Mouse (Mus musculus) intestine, embryonic 14.5 days (tissue): Measurements from ENCODE around the gene Lrba. TPM values are rescaled to one million over a fixed set of nuclear protein-coding genes. Genes with fewer than 3 reads are reported as not detected.
A peak's percentile ranks its signal among the peaks of the same experiment; 100 is the strongest.

Experiments used
- ATAC-seq: fragments of 200-750 bp; cut with Nextera tagmentation; replicated peaks from 2 replicates; pipeline ENCODE4 v1.8.0; 2017; ENCODE audit warnings: low read depth, moderate number of reproducible peaks, moderate TSS enrichment, moderate library complexity; ENCODE audit not compliant: low FRiP score, low TSS enrichment
- DNase-seq: peaks from one replicate; pipeline ENCODE4 v3.0.0-alpha.2; 2018; ENCODE audit warnings: low spot score
- H3K27ac ChIP-seq: fragments of 300-500 bp; sonication (generic); 2 replicates; pipeline ENCODE4 v1.5.1; 2014; ENCODE audit warnings: low read depth, mild to moderate bottlenecking, control low read depth
- H3K27me3 ChIP-seq: fragments of 300-500 bp; sonication (generic); replicated peaks from 2 replicates; pipeline ENCODE4 v1.6.1; 2014; ENCODE audit warnings: low read length, control low read depth; ENCODE audit not compliant: control insufficient read depth, insufficient read depth
- H3K36me3 ChIP-seq: fragments of 300-500 bp; sonication (generic); 2 replicates; pipeline ENCODE4 v1.6.1; 2014; ENCODE audit warnings: low read length, control low read depth; ENCODE audit not compliant: control insufficient read depth, insufficient read depth
- H3K4me1 ChIP-seq: fragments of 300-500 bp; sonication (generic); replicated peaks from 2 replicates; pipeline ENCODE4 v1.6.1; 2014; ENCODE audit warnings: low read length, control low read depth, mixed read lengths; ENCODE audit not compliant: control insufficient read depth, insufficient read depth
- H3K4me2 ChIP-seq: fragments of 300-500 bp; sonication (generic); 2 replicates; pipeline ENCODE4 v1.6.1; 2014; ENCODE audit warnings: low read length
- H3K4me3 ChIP-seq: fragments of 300-500 bp; sonication (generic); 2 replicates; pipeline ENCODE4 v1.5.1; 2014; ENCODE audit warnings: low read depth, low read length, control low read depth, mixed read lengths
- H3K9ac ChIP-seq: fragments of 300-500 bp; sonication (generic); 2 replicates; pipeline ENCODE4 v1.6.1; 2014; ENCODE audit warnings: mild to moderate bottlenecking, low read length
- H3K9me3 ChIP-seq: fragments of 300-500 bp; sonication (generic); 2 replicates; pipeline ENCODE4 v1.6.1; 2016; ENCODE audit warnings: low read length, control low read depth; ENCODE audit not compliant: control insufficient read depth
- WGBS: fragments of 180-500 bp; shearing (Covaris S2); extraction: QIAGEN DNeasy Blood & Tissue Kit; methylation state at CpG from one replicate; pipeline ENCODE4 v1.1.7; 2014; 5-methylcytosine and 5-hydroxymethylcytosine counted together
- polyA plus RNA-seq: library from polyadenylated mRNA; unstranded; fragments of >200 nt; fragmentation: Nextera tagmentation; extraction: Ambion mirVana; gene quantifications from 2 replicates; pipeline ENCODE4 v1.2.1, GENCODE M21; 2014

The Lrba gene
- polyA plus RNA-seq, 1 experiment from 2014 or later: 14.1 TPM

DNA sequence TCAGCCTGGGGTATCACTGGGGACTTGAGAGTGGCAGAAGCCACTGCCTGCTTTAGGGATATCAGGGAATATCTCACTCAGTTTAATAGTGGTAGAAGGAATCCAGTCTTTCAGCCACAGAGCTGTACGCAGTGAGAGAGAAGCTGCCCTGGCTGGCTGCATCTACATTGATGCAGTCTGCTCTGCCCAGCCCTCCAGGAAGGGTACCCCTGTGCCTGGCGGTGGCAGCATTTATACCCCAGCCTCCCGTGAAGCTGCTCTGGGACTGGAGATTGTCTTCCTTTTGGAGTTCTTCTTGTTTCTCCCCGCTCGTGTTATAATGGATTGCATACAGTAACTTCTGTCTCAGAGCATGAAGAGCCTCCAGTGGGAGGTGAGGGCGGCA lies 551.0 kb downstream of the Lrba start:
- 57% methylated on average over 6 of the region's 6 CpGs for WGBS
- no peak overlapping the region for H3K9ac ChIP-seq
- H3K4me2 ChIP-seq: no peak overlapping the region; the same call in 1 of the 2 replicates
- H3K4me3 ChIP-seq: no peak overlapping the region
- peaks cover 18% of the 10 kb centered on the region for H3K4me1 ChIP-seq
- no peaks in the 10 kb centered on the region for H3K9me3 ChIP-seq
- no peaks in the 10 kb centered on the region for H3K27me3 ChIP-seq
- ATAC-seq (no peak), DNase-seq (no peak)
- H3K36me3 ChIP-seq: peaks cover 20% of the 10 kb centered on the region
- peak overlapping the region; percentile 64; the same call in 1 of the 2 replicates for H3K27ac ChIP-seq

DNA sequence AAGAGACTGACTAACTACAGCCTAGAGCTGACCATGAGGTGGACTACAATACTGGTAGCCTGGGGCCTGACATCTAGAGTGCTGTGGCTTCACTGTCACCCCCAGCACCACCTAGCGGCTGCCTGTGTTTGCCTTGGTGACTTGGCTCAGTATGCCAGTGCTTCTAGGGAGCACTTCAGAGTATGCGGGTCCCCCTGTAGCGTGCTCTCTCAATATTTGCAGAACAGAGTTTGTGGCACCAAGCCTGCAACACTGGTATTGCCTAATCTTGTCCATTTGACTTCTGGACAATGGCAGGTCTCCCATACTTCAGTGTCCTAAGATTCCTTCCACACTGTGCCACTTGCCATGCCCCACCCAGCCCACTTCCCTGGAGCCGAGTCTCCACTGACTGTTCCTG lies 555.2 kb downstream of the Lrba start:
- no peak for ATAC-seq
- no peak overlapping the region for H3K4me3 ChIP-seq
- WGBS: 76% methylated on average over 4 of the region's 4 CpGs
- no peaks in the 10 kb centered on the region for H3K27me3 ChIP-seq
- H3K4me1 ChIP-seq: peaks cover 22% of the 10 kb centered on the region
- no peaks in the 10 kb centered on the region for H3K9me3 ChIP-seq
- H3K27ac ChIP-seq: no peak overlapping the region
- peaks cover 26% of the 10 kb centered on the region for H3K36me3 ChIP-seq
- no peak for DNase-seq
- no peak overlapping the region for H3K9ac ChIP-seq
- H3K4me2 ChIP-seq: no peak overlapping the region

DNA sequence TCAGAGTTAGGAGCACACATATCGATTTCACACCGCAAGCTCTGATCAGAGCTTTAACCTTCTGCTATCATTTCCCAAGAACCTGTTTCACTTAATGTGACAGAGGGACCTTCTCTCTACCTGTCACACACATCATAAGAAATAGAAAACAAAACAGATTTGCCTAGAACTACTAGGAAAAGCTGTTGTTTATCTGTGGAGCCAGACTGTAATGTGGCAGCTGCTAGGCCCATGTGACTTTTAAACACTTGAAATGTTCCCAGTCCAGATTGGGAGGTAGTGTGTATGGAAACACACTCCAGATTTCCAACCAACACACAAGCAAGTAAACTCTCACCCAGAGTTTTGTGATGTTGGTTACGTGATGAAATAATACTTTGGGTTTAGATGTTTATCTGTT lies 559.6 kb downstream of the Lrba start:
- 82% methylated on average over 3 of the region's 3 CpGs for WGBS
- H3K4me2 ChIP-seq: no peak overlapping the region
- ATAC-seq: no peak
- DNase-seq: no peak
- H3K36me3 ChIP-seq: peaks cover 23% of the 10 kb centered on the region
- no peaks in the 10 kb centered on the region for H3K9me3 ChIP-seq
- no peak overlapping the region for H3K27ac ChIP-seq
- H3K27me3 ChIP-seq: no peaks in the 10 kb centered on the region
- H3K9ac ChIP-seq: no peak overlapping the region
- peaks cover 30% of the 10 kb centered on the region for H3K4me1 ChIP-seq
- no peak overlapping the region for H3K4me3 ChIP-seq

DNA sequence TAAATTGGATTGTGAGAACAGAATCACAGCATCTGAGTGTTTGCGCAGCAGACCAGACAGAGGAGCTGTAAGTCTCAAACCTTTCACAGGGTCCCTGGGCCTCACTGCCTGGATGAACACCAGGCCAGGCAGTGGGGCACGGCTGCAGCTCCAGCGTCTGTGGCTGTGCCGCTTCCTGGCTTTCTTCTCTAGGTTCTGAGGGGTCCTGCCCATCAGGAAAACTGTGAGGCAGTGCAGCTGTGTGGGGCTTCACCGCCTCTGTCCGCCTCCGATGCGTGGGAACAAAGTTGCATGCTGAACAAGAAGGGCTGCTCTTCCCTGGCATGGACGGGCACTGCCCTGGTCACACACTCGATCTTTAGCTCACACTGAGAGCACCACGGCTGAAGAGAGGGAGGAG lies 560.5 kb downstream of the Lrba start:
- peaks cover 30% of the 10 kb centered on the region for H3K4me1 ChIP-seq
- no peak for ATAC-seq

DNA sequence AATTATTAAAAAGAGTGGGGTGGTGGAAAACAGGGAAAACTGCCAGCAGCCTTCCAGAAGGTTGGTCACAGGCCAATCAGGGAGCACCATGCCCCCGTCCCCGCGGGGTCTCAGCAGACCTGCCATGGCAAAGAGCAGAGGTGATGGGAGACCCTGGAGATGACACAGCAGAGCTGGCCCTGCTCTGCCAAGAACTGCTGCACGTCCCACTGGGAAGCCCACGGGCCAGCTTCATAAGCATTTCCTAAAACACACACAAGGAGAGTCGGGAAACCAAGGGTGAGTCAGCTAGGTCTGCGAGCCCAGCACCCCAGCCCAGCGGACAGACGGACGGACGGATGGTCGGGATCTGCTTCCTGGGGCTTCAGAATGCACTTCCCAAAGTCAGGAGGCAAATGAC lies 561.8 kb downstream of the Lrba start:
- H3K4me1 ChIP-seq: peaks cover 30% of the 10 kb centered on the region
- H3K4me3 ChIP-seq: no peak overlapping the region
- peaks cover 9% of the 10 kb centered on the region for H3K36me3 ChIP-seq
- ATAC-seq (no peak), DNase-seq (no peak)
- H3K9ac ChIP-seq: no peak overlapping the region
- peak overlapping the region; percentile 80; the same call in 1 of the 2 replicates for H3K27ac ChIP-seq
- no peak overlapping the region for H3K4me2 ChIP-seq
- no peaks in the 10 kb centered on the region for H3K27me3 ChIP-seq
- H3K9me3 ChIP-seq: no peaks in the 10 kb centered on the region
- WGBS: 81% methylated on average over 12 of the region's 12 CpGs

More for the DNA sequence above, 560.5 kb downstream of the Lrba start:
- DNase-seq: no peak
- H3K36me3 ChIP-seq: peaks cover 18% of the 10 kb centered on the region
- WGBS: 44% methylated on average over 11 of the region's 11 CpGs
- H3K27ac ChIP-seq: peak overlapping the region; percentile 10; the same call in 1 of the 2 replicates
- H3K4me2 ChIP-seq: 0 out of 2 replicates have a peak overlapping the region, but pooled peaks have one; percentile 1
- no peak overlapping the region for H3K4me3 ChIP-seq
- H3K9ac ChIP-seq: no peak overlapping the region
- H3K27me3 ChIP-seq: no peaks in the 10 kb centered on the region
- H3K9me3 ChIP-seq: no peaks in the 10 kb centered on the region

DNA sequence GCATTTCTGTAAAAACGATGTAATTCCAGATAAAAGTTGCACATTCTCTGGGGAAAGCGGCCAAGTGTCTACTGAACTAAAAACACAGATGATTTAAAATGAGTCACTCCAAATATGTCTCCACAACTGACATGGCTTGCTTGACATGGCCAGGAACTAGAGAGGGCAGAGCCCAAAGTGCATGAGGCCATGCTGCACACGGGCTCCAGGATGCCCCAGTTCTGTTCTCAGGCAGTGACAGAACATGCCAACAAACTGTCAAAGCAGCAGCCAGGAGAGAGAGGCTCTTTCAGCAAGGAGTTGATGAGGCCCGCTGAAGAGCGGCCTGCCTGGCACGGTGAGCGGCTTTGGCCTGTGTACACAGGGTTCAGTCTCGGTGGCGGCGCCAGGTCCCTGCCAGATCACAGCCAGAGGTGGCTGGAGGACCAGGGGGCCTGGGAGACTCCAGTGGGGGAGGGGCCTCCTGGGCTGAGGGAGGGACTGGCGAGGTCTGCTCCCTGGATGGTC lies 562.4 kb downstream of the Lrba start:
- H3K4me3 ChIP-seq: no peak overlapping the region
- 29% methylated on average over 11 of the region's 11 CpGs for WGBS
- H3K4me2 ChIP-seq: no peak overlapping the region
- peaks cover 9% of the 10 kb centered on the region for H3K36me3 ChIP-seq
- no peak overlapping the region for H3K9ac ChIP-seq
- H3K27me3 ChIP-seq: no peaks in the 10 kb centered on the region
- H3K9me3 ChIP-seq: no peaks in the 10 kb centered on the region
- no peak for DNase-seq
- peak; percentile 67 for ATAC-seq
- peak overlapping the region; percentile 80 for H3K27ac ChIP-seq
- H3K4me1 ChIP-seq: peaks cover 30% of the 10 kb centered on the region

DNA sequence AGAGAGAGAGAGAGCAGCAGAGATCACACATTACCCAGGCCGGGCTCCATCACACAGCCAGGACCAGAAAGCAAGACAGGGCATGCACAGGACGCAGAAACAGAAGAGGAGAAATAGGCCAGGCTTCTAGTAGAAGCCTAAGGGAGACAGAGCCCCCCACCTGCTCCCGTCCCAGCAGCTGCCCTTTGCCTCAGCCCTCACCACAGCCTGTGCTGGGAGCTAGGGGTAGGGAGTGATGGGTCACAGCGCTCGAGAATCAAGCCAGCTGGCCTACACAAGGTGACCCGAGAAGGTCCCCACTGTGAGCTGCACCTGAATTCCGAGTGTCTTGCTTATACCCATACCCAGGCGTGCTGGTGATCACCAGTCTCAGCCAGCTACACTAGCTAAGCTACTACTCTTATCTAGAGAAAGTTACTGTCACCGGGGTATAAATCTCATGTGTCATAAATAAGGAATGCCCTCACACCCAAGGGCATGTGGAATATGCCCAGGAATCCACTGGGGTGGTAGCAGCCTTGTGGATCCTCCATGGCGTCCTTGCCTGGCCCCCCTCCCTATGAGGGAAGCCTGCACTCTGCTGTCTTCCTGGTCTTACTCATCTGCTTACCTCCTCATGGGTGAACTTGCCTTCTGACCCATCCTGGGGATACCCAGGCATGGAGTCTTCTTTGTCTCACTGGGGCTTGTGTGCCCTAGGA lies 563.1 kb downstream of the Lrba start:
- Histone ChIP-seq H3K4me3 (no peak overlapping the region), H3K9me3 (no peaks in the 10 kb centered on the region), H3K9ac (no peak overlapping the region), H3K36me3 (peaks cover 9% of the 10 kb centered on the region), H3K27ac (peak overlapping the region; percentile 80), H3K4me1 (peaks cover 30% of the 10 kb centered on the region), H3K27me3 (no peaks in the 10 kb centered on the region), H3K4me2 (no peak overlapping the region)
- no peak for DNase-seq
- ATAC-seq: no peak
- WGBS: 66% methylated on average over 10 of the region's 10 CpGs

DNA sequence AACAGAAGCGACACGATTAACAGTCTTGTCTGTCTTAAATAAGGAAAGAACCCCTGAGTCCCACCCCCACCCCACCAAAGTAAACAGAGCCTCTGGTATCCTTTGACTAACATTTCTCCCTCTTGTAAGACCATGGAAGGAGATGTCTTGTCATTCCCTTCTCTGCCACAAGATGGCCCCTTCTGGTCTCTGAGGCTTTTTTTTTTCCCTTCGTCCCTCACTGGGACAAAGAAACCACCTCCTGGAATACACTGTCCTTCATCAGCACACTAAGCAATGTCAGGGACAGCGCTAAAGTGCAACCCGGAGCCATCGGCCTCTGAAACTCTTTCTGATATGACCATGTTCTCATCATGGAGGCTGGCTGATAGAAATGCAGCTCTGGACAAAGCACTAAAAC lies 564.2 kb downstream of the Lrba start:
- 32% methylated on average over 6 of the region's 6 CpGs for WGBS
- Histone ChIP-seq H3K9me3 (no peaks in the 10 kb centered on the region), H3K36me3 (peaks cover 3% of the 10 kb centered on the region; the same call in 1 of the 2 replicates), H3K4me3 (no peak overlapping the region), H3K9ac (no peak overlapping the region), H3K27ac (no peak overlapping the region), H3K4me2 (no peak overlapping the region), H3K27me3 (no peaks in the 10 kb centered on the region), H3K4me1 (peaks cover 27% of the 10 kb centered on the region)
- peak; percentile 79 for DNase-seq
- no peak for ATAC-seq

DNA sequence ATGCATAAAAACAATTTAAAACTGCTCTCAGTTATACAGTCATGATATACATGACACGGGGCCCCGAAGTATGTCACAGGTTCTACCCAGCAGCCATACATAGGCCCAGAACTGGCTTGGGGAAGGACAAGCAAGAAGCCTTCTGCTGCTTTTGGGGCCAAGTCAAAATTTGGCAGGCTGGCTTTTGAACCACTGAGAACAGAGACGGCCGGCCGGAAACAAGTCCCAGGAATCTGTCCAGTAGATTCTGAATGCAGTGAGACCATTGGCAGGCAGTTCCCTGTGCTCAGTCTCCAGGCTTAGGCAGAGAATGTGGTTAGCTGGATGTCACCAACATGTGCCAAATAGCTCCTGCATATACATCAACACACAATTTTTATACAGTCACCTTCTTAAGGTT lies 565.3 kb downstream of the Lrba start:
- no peaks in the 10 kb centered on the region for H3K36me3 ChIP-seq
- no peak overlapping the region for H3K9ac ChIP-seq
- H3K27ac ChIP-seq: no peak overlapping the region
- 82% methylated on average over 5 of the region's 5 CpGs for WGBS
- H3K9me3 ChIP-seq: no peaks in the 10 kb centered on the region
- ATAC-seq: no peak
- H3K4me1 ChIP-seq: peaks cover 19% of the 10 kb centered on the region
- H3K4me2 ChIP-seq: no peak overlapping the region
- no peaks in the 10 kb centered on the region for H3K27me3 ChIP-seq
- no peak for DNase-seq
- no peak overlapping the region for H3K4me3 ChIP-seq
